Mouse (Mus musculus): ENCODE data around the gene Cacna2d2.

The Cacna2d2 gene

GRCm38 (mm10) chr9:107496359-107496758 is 96.9 kb downstream of the Cacna2d2 start:
- no peak for DNase-seq (ENCODE audit: low read depth, low spot score)

GRCm38 (mm10) chr9:107500708-107501286 is 101.4 kb downstream of the Cacna2d2 start:
- DNase-seq (ENCODE audit: low read depth, low spot score), result no peak

- no peak for DNase-seq (ENCODE audit: low read depth, low spot score)
Measured at GRCm38 (mm10) chr9:107502131-107502846, 102.9 kb downstream of the Cacna2d2 start.

GRCm38 (mm10) chr9:107504662-107505537 is 105.5 kb downstream of the Cacna2d2 start:
- DNase-seq (ENCODE audit: low read depth, low spot score), result no peak

- DNase-seq (ENCODE audit: low read depth, low spot score), result no peak
Measured at GRCm38 (mm10) chr9:107508266-107508665, 108.9 kb downstream of the Cacna2d2 start.

GRCm38 (mm10) chr9:107510384-107511100 is 111.1 kb downstream of the Cacna2d2 start:
- DNase-seq (ENCODE audit: low read depth, low spot score), result no peak

GRCm38 (mm10) chr9:107511436-107511835 is 112.0 kb downstream of the Cacna2d2 start:
- DNase-seq (ENCODE audit: low read depth, low spot score), result no peak

GRCm38 (mm10) chr9:107512326-107512725 is 112.9 kb downstream of the Cacna2d2 start:
- DNase-seq (ENCODE audit: low read depth, low spot score), result no peak

GRCm38 (mm10) chr9:107514303-107514955 is 115.0 kb downstream of the Cacna2d2 start:
- DNase-seq (ENCODE audit: low read depth, low spot score), result peak; percentile 76

GRCm38 (mm10) chr9:107520331-107520730 is 120.9 kb downstream of the Cacna2d2 start:
- no peak for DNase-seq (ENCODE audit: low read depth, low spot score)

GRCm38 (mm10) chr9:107521190-107521589 is 121.8 kb downstream of the Cacna2d2 start:
- DNase-seq (ENCODE audit: low read depth, low spot score), result peak; percentile 90

GRCm38 (mm10) chr9:107521711-107522399 is 122.4 kb downstream of the Cacna2d2 start:
- peak; percentile 68 for DNase-seq (ENCODE audit: low read depth, low spot score)

- no peak for DNase-seq (ENCODE audit: low read depth, low spot score)
Measured at GRCm38 (mm10) chr9:107522400-107522711, 122.9 kb downstream of the Cacna2d2 start.

- DNase-seq (ENCODE audit: low read depth, low spot score), result peak; percentile 87
Measured at GRCm38 (mm10) chr9:107526198-107527026, 127.0 kb downstream of the Cacna2d2 start.

GRCm38 (mm10) chr9:107533791-107534407 is 134.5 kb downstream of the Cacna2d2 start, which contains the start of gene Tmem115:
Gene Tmem115 (plus strand): TSS chr9:107533945.
- peak; percentile 100 for DNase-seq (ENCODE audit: low read depth, low spot score)

- DNase-seq (ENCODE audit: low read depth, low spot score), result no peak
Measured at GRCm38 (mm10) chr9:107534408-107535202, 135.2 kb downstream of the Cacna2d2 start.

- DNase-seq (ENCODE audit: low read depth, low spot score), result no peak
Measured at GRCm38 (mm10) chr9:107538231-107538630, 138.8 kb downstream of the Cacna2d2 start.

- DNase-seq (ENCODE audit: low read depth, low spot score), result no peak
Measured at GRCm38 (mm10) chr9:107538711-107539110, 139.3 kb downstream of the Cacna2d2 start.

Data from R1 (cell line).